Mouse (Mus musculus): ENCODE results near the gene Sars2.

Sars2 gene

DNA sequence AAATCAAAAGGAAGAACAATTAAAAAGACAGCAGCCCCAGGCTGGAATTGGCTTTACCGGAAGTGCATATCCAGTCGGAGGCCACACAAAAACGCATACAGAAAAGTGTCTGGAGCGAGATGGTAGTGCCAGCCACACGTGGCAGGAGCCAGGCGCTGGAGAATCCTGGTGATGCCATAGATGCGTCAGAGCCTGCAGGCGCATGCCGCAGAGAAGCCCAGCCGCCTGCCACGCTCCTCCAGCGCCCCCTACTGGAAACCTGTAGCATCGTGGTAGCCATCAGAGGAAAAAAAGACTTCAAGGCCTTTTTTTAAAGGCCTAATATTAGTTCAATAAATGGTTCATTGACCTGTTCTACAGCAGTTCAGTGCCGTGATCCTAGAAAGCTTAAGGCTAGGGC, 15.2 kb upstream of the Sars2 start:
- peak; percentile 55 to 79 for DNase-seq (ENCODE audit: low spot score in 2 of 2)

DNA sequence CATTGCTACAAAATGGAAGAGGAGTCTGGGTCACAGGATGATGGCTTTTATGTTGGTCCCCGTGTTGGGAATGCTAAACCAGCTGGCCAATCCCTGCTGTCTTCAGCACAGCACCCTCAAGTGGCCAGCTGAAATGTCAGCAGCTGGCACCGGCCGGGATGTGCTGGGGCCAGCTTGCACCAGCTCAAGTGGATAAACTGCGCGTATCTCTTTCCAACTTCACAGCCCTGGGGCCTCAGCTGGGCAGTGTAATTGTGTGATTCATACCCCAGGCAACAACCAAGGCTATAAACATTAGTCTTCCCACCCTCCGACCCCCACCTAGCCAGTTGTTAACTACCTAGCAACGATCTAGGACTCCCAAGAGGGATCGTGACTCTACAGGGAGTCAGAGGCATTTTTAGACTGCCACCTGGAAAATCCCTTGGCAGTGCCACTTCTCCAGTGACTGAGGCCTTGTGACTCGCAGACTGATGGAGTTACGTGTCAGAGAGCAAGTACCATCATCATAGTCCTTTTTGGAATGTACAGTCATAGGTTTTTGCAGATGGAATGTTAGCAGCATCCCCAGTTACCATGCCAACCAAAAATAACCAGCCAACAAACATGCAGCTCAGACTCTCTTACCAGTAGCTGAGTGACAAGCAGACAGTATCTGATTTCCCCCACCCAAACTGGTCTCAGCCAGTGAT, 14.0 kb upstream of the Sars2 start:
- no peak for DNase-seq (ENCODE audit: low spot score in 2 of 2)

DNA sequence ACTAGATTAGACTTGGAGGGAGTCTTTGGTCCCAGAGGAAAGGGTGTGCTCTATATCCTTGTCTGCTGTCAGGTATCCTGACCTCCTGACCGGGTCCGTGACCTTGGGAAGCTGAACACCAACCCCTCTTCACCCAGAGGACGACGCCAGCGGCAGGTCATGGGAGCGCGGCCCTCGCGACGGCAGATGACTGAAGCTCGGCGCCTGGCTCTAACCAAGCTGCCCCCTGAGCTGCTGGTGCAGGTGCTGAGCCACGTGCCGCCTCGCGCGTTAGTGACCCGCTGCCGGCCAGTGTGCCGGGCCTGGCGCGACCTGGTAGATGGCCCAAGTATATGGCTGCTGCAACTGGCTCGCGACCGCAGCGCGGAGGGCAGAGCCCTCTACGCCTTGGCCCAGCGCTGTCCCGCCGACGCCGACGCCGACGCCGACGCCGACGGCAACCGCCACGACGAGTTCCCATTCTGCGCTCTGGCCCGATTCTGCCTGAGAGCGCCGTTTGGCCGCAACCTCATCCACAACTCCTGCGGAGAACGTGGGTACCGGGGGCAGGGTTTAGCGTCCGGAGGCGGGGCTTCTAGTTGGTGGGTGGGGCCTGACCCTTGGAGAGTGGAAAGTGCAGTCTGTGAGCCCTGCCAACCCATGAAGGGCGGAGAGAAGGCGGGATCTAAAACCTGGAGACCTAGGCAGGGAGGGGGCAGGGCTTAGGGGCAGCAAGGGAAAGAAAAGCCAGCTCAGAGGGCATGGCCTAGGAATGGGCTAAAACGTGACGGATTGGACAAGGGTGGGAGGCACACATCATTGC, 9.2 kb upstream of the Sars2 start:
- DNase-seq (ENCODE audit: low spot score in 2 of 2): peak in 1 of 2 experiments; percentile 53

DNA sequence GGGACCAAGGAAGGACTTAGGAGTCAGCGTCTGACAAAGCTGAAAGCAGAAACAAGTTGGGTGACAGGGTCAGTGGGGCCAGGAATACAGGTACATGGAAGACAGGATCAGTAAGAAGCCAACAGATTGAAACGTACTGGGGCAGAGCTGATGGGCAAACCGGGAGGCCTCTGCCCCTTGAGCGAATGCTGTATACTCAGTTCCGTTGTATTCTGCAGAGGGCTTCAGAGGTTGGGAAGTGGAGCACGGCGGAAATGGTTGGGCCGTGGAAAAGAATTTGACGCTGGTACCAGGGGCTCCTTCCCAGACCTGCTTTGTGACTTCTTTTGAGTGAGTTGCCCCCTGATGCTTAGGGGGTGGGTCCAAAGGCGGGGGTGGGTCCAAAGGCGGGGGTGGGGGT, 8.6 kb upstream of the Sars2 start:
- DNase-seq (ENCODE audit: low spot score in 2 of 2): no peak

DNA sequence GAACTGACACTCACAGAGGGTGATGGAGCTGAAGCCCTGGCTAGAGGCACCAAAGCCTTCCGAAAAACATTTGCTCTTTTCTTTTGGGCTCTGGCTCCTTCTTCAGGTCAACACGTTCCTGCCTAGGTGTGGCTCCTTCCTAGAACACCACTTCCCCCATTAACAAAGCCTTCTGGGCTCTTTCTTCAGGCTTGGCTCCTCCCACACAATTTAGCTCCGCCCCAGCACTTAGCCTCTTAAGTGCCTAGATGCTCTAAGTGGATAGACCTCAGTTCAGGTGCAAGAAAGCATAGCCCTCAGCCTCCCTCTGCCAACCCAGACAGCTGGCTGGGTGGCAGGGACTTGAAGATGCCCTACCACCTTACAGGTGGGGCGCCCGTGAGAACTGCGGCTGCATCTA, 6.1 kb upstream of the Sars2 start:
- DNase-seq (ENCODE audit: low spot score in 2 of 2): no peak

DNA sequence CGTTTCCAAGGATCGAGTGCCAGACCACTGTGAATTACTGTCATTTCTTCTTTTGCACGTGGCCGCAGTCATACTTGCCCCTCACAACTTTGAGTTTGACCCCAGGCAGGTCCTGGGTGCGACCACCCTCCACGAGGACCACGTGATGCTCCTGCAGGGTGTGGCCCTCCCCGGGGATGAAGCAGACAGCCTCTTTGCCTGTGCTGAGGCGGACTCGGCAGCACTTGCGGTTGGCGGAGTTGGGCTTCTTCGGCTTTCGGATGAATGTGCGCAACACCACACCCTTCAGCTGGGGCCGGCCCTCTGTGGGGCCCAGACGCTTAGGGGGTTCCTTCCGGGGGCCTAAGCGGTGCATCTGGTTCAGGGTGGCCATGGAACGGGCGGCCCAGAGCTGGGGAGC, 2.0 kb upstream of the Sars2 start:
- DNase-seq (ENCODE audit: low spot score in 2 of 2): no peak

DNA sequence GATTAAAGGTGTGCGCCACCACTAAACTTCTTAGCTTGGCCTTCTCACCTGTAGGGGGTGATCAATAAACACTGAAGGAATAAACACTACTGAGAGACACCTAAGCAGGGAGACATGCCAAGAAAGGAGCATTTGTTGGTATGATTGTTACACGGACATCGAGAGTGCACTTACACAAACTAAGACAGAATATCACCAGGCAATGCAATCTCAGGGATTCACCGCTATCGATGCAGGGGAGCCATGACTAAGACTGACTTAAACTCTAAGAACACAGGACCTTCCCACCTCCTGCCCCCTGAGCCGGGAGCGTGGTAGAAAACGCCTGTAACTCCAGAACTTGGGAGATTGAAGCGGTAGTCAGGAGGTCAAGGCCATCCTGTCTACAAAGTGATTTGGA, 843 bp upstream of the Sars2 start:
- DNase-seq (ENCODE audit: low spot score in 2 of 2): no peak

DNA sequence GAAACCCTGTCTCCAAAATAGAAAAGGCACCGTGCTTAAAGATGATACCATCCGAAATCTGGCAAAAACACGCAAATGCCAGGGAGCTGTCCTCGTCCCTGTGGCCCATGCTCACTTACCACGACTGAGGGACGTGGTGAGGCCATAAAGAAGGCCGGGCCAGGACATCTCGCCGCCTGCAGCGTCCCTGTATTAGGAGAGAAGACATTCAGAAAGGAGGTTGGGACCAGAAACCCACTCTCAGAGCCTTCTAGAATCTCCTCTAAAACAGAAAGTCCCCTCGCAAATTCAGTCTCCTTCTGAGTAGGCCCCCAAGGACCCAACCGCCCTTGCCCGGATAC, 454 bp upstream of the Sars2 start:
- no peak for DNase-seq (ENCODE audit: low spot score in 2 of 2)

DNA sequence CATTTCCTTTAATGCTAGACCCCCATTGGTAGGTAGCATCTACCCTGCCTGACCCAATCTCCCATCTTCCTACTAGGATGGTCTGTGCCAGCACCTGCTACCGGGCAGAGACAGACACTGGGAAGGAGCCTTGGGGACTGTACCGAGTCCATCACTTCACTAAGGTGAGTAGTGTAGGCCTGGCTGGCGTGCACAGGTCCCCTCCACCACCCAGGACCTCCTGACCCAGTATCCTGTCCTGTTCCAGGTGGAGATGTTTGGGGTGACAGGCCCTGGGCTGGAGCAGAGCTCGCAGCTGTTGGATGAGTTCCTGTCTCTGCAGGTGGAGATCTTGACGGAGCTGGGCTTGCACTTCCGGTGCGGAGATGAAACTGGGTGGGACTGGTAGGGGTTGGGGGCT, 8.1 kb downstream of the Sars2 start:
- no peak for DNase-seq (ENCODE audit: low spot score in 2 of 2)

DNA sequence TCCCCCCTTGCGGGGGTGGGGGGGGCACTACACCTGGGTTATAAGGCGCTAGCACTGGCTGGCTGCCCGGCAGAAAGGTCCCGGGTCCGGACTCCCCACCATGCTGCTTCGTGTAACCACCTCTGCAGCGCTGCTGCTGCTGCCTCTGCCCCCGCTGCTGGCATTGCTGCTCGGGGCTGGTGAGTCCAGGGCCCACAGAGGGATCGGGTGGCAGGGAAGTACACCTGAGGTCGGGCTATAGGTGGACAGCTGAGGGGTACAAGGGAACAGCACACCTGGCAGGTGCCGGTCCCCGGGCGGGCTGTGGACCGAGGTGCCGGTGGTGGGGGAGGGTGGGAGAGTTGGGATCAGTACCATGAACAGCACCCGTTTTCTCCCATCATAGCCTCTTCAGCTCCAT, 14.3 kb downstream of the Sars2 start, which contains the start of gene Ccer2:
TSS of gene Ccer2 (plus strand) at position 96 of the 400 bp plus-strand sequence.
- no peak for DNase-seq (ENCODE audit: low spot score in 2 of 2)

DNA sequence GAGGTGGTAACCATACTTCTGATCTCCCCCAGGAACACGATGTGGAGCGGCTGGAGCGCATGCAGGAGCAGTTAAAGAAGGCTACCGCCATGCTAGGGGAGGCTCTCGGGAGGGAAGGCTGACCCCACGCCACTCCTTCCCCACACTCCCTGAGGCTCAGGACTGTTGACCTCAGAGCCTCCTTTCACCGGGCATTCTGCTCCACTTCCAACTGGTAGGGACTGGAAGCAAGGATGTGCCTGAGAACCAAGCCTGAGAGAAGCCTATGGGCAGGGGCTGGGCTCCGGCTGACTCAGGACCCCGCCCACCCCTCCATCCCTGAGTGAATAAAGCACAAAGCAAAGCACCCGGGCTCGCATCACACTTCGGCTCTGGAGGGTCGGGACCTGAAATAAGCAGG, 16.8 kb downstream of the Sars2 start:
- no peak for DNase-seq (ENCODE audit: low spot score in 2 of 2)

DNA sequence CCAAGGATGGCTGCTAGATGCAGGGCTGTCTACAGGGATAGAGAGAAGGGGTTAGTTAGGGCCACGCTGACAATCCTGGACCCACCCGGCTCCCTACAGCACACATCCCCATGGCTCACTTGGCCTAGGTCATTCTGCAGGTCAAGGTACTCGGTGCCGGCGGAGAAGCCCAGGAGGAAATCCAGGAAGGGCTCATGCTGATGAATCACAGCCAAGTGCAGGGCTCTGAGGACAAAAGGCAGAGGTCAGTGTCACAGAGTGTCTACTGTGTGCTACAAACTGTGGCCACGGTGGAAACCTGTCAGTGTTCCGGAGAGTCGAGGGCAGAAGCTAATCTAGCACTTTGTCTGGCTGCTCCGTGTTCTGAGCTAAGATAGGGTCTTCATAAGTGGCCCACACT, 20.1 kb downstream of the Sars2 start:
- DNase-seq (ENCODE audit: low spot score in 2 of 2): no peak

DNA sequence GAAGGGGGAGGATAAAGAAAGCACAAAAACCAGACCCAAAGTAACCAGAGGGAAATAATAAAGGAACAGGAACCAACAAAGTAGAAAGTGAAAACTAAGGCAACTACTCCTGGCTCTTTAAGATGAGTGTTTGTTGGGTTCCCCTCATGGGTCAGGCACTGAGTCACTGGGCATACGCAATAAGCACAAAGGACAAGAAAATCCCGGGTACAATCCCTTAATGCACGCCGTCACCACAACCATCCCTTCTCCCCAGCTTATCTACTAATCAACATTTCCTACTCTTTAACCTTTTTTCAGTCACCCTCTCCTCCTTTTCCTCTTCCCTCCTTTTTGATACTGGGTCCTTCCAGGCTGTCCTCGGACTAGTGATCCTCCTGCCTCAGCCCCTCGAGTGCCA, 23.4 kb downstream of the Sars2 start:
- no peak for DNase-seq (ENCODE audit: low spot score in 2 of 2)

DNA sequence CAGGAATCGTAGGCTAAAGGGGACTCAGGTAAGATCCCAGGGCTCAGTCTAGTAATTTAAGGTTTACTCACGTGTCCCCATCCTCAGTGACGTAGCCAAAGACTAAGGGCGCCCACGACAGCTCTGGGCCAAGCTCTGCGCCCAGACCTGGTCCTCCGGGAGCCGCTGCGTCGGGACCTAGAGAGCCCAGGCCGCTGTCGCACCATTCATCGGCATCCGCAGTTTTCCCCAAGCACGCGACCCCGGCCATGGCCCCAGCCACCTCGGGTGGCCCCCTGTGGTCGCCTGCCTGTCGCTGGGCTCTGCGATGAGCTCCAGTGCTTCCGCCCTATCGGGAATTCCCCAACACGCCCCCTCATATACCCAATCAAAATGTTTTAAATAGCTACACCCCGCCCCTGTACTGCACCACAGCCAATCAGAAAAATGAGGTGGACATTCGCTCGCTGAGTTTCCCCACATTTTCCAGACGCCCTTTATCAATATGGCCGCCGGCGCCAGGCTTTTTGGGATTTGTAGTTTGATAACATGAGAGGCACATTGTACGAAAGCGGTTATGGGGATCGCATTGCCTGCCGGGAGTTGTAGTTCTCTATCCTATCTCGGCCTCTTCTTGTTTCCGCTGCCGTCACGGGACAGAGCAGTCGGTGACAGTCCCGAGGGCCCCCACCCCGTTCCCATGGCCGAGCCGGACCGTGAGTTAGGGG, 24.5 kb downstream of the Sars2 start, which contains the start of gene Sirt2:
TSS of gene Sirt2 (plus strand) at position 563 of the 707 bp plus-strand sequence.
- DNase-seq (ENCODE audit: low spot score in 2 of 2): peak; percentile 97 to 98

DNA sequence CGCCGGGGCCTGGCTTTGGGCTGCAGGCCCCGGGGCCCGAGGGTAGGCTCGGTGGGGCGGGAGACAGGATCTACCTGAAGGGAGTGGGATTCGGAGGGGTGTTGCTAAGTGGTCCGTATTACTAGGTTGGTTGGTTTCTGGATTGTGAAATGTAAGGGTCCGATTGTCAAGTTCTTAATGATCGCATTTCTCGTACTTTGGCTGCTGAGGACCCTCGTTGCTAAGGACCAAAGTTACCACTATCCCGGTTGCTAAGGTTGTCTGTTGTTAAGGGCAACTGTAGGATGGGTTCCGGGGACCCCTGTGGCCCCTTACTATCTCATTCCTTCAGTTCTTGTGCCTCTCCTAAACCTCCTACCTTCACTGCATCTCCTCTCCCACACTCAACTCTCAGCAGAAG, 25.1 kb downstream of the Sars2 start:
- no peak for DNase-seq (ENCODE audit: low spot score in 2 of 2)

DNA sequence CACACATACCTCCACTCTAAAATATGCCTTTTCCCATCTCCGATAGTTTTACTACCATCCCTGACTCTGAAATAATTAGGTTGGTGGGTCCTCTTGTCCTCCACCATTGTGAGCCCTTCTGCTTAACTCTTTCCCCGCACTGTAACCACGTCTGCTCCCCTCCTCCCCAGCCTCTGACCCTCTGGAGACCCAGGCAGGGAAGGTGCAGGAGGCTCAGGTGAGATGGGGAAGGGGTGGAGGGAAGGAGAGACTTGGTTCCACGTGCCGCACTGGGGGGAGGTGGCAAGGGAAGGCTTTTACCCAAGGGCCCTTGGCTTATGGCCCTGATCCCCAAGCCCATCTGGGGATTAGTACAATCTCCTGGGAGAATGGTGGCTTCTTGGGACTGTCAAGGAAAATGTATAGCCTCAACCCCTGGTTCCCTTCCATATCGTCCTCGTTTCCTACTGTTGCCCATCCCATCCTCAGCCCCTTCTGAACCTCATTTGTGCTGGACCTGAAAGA, 25.7 kb downstream of the Sars2 start, which contains the start of gene Nfkbib:
TSS of gene Nfkbib (minus strand) at position 51 of the 504 bp plus-strand sequence.
- DNase-seq (ENCODE audit: low spot score in 2 of 2): no peak

DNA sequence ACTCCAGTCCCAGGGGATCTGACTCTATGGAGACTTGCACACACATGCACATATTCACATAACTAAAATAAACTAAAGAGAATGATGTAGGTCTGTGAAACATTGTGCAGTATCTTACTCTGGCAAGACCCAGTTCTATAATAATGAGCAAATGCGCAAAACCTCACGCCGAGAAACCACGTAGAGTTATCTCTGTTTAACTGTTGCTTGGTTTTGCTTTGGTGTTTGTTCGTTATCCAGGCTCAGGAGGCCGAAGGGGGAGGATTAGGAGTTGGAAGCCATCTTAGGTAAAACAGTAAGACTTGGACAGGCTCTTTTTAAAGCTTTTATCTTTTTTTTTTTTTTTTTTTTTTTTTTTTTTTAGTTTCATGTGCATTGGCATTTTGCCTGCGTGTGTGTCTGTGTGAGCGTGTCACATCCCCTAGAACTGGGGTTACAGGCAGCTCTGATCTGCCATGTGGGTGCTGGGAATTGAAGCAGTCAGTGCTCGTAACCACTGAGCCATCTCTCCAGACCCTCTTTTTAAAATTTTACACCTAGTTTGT, 27.7 kb downstream of the Sars2 start:
- DNase-seq (ENCODE audit: low spot score in 2 of 2): no peak

DNA sequence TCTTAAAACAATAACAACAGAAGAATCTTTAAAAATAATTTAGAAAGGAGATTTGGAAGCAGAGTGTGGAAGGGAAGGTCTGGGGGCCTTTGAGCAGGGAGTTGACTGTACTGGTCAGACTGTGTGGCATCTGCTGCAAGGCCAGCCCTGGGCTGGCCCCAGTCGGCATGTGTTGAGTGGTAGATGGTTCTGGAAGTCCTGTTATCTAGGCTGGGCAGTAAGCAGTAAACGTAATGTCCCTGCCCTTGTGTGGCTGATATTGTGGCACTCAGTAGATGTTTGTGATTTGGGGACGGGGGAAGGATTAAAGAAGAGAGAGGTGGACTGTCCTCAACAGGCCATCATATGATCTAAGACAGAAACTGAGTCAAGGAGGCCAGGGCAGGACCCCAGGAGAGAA, 28.5 kb downstream of the Sars2 start:
- no peak for DNase-seq (ENCODE audit: low spot score in 2 of 2)

DNA sequence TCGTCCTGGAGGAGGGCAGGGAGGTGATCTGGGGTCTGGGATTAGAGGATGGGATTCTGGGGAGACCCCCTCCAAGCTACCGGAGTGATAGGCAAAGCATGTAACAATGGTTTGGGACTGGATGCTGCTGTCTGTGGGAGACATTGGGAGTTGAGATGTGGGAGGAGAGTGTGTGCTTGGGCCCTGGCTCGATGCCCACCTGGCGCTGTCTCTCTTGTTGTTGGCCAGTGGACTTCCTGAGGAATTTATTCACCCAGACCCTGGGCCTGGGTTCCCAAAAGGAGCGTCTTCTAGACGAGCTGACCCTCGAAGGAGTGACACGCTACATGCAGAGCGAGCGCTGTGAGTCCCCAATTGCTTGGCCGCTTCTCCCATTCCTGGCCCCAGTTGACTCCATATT, 30.1 kb downstream of the Sars2 start:
- no peak for DNase-seq (ENCODE audit: low spot score in 2 of 2)

DNA sequence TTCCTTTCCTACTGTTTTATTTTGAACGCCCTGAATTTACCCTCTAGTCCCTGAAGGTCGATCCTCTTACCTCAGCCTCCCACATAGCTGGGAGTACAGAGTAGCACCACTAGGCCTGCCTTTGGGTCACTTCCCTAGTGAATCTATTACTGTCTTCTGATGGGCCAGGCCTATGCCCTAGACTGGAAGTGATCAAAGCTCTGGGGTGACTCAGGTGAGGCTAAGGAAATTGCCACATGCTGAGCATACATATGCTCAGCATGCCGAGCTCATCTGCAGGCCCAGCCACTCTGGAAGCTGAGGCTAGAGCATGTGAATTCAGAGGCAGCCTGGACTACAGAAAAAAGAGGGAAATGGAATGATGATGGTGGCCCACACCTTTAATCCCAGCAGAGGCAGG, 31.4 kb downstream of the Sars2 start:
- no peak for DNase-seq (ENCODE audit: low spot score in 2 of 2)

DNA sequence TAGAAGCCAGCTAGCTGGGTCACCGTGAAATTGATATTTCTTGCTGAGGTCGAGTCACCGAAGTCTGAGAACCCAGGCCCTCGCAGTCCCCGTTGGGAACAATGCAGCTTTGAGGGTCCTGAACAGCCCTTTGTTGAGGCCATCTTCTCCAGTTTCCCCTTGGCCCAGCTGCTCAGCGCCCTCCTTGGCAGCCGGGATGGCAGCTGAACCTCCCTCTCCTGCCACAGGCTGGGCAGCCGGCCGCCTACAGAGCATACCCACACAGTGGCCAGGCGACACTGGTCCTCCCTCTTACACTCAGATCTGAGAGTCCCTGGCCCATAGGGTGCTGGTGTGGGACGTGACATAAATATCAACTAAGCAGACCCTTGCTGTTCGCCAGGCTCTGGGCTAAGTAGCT, 32.4 kb downstream of the Sars2 start:
- no peak for DNase-seq (ENCODE audit: low spot score in 2 of 2)

DNA sequence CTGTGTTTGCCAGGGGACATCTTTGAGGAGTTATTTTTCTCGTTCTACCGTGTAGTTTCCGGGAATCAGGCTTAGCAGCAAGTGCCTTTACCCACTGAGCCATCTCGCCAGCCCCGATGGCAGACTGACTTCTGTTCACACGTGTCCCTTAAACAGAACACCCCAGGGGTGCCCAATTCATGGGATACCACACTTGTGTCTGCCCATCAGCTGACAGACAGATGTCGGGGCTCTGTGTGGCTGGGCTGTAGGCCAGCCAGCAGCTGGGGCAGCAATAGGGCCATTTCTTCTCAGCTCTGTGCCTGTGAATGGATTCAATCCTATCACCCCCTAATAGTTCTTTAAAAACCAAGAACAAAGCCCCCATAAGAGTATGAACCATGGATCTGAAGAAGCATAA, 33.3 kb downstream of the Sars2 start:
- DNase-seq (ENCODE audit: low spot score in 2 of 2): no peak
